ENCODE assay signal across 24 mouse cellular contexts in genomic region chr19:48001240-48001639, GRCm38 (mm10).
DNase-seq lines count a peak whose midpoint lies in the region; ATAC-seq lines count a peak whose summit lies in the region.
"Had no signal": no experiment of that assay in that cellular context is flagged by ENCODE, and none has a peak within 500 bp of the region (broad histone marks: within the 10 kb centered on the region; RNA-seq: fewer than 3 reads in every experiment).

No protein-coding gene starts in this region.

- no peak overlapping the region for H3K9ac ChIP-seq in forebrain, embryonic 14.5 days (ENCODE audit: low read length)
- no peak overlapping the region for H3K9ac ChIP-seq in forebrain, embryonic 11.5 days (ENCODE audit: low read length)
- H3K9ac ChIP-seq in lung, embryonic 15.5 days, result no peak overlapping the region
- H3K9ac ChIP-seq in limb, embryonic 12.5 days (replicated peaks), result no peak overlapping the region
- H3K9ac ChIP-seq in kidney, embryonic 15.5 days, result no peak overlapping the region
- H3K9ac ChIP-seq in kidney, embryonic 16.5 days (replicated peaks; ENCODE audit: low read length), result no peak overlapping the region
- H3K9ac ChIP-seq: forebrain, embryonic 12.5 days; heart, embryonic 13.5 days; hindbrain, embryonic 14.5 days; neural tube, embryonic 15.5 days had no signal

- no peak overlapping the region for H3K4me2 ChIP-seq in forebrain, embryonic 14.5 days (ENCODE audit: low read length)
- no peak overlapping the region for H3K4me2 ChIP-seq in forebrain, embryonic 11.5 days (ENCODE audit: low read depth, low read length, severe bottlenecking)
- H3K4me2 ChIP-seq in lung, embryonic 15.5 days, result no peak overlapping the region
- H3K4me2 ChIP-seq in limb, embryonic 12.5 days, result peak overlapping the region; percentile 19; the same call in 1 of the 2 replicates
- H3K4me2 ChIP-seq in kidney, embryonic 15.5 days, result no peak overlapping the region
- no peak overlapping the region for H3K4me2 ChIP-seq in kidney, embryonic 16.5 days (replicated peaks; ENCODE audit: low read depth, low read length)
- H3K4me2 ChIP-seq: forebrain, embryonic 12.5 days; hindbrain, embryonic 14.5 days; neural tube, embryonic 15.5 days had no signal

- DNase-seq in forebrain, embryonic 14.5 days (ENCODE audit: low spot score), result peak; percentile 18
- no peak for DNase-seq in forebrain, embryonic 11.5 days (ENCODE audit: low spot score)
- no peak for DNase-seq in lung, postnatal 10 days
- DNase-seq: adrenal gland, postnatal 25 days; cerebellum, adult 11 months; cerebellum, adult 9-11 months; gastrocnemius, postnatal 10 days; heart, adult 18-20 months; heart, postnatal 14 days; kidney, adult 2 months; kidney, postnatal 36 days; layer of hippocampus, postnatal 36 days; thymus, adult 18-20 months; thymus, postnatal 4 days had no signal

- ATAC-seq in forebrain, embryonic 14.5 days, result no peak
- no peak for ATAC-seq in forebrain, embryonic 11.5 days (replicated peaks; ENCODE audit: low FRiP score)
- no peak for ATAC-seq in lung, embryonic 15.5 days (ENCODE audit: borderline replicate concordance, extremely low read depth, low FRiP score, low TSS enrichment)
- ATAC-seq in limb, embryonic 12.5 days (ENCODE audit: insufficient number of reproducible peaks, insufficient read depth, low FRiP score, low TSS enrichment, low read depth), result peak; percentile 90
- ATAC-seq in kidney, embryonic 15.5 days (replicated peaks; ENCODE audit: low FRiP score), result no peak
- no peak for ATAC-seq in kidney, embryonic 16.5 days (ENCODE audit: low FRiP score, low TSS enrichment)

- H3K4me3 ChIP-seq in forebrain, embryonic 14.5 days (ENCODE audit: low read depth, low read length), result no peak overlapping the region
- H3K4me3 ChIP-seq in forebrain, embryonic 11.5 days (ENCODE audit: low read depth, low read length), result no peak overlapping the region
- H3K4me3 ChIP-seq in lung, embryonic 15.5 days, result no peak overlapping the region
- H3K4me3 ChIP-seq in limb, embryonic 12.5 days (replicated peaks), result no peak overlapping the region
- no peak overlapping the region for H3K4me3 ChIP-seq in kidney, embryonic 15.5 days (replicated peaks)
- H3K4me3 ChIP-seq in kidney, embryonic 16.5 days (ENCODE audit: low read length), result no peak overlapping the region
- H3K4me3 ChIP-seq: forebrain, embryonic 12.5 days; heart, embryonic 13.5 days; midbrain, embryonic 10.5 days; neural tube, embryonic 15.5 days had no signal

- H3K36me3 ChIP-seq in forebrain, embryonic 14.5 days (ENCODE audit: control insufficient read depth, insufficient read depth, low read length), result no peaks in the 10 kb centered on the region
- H3K36me3 ChIP-seq in forebrain, embryonic 11.5 days (ENCODE audit: control insufficient read depth, insufficient read depth, low read length), result no peaks in the 10 kb centered on the region
- no peaks in the 10 kb centered on the region for H3K36me3 ChIP-seq in lung, embryonic 15.5 days
- H3K36me3 ChIP-seq in limb, embryonic 12.5 days, result no peaks in the 10 kb centered on the region
- H3K36me3 ChIP-seq in kidney, embryonic 15.5 days, result no peaks in the 10 kb centered on the region
- H3K36me3 ChIP-seq in kidney, embryonic 16.5 days (ENCODE audit: insufficient read depth, low read length), result no peaks in the 10 kb centered on the region
- H3K36me3 ChIP-seq: forebrain, embryonic 12.5 days; heart, embryonic 13.5 days; midbrain, embryonic 10.5 days; neural tube, embryonic 15.5 days had no signal

- H3K27ac ChIP-seq in forebrain, embryonic 14.5 days (ENCODE audit: low read depth, low read length), result no peak overlapping the region
- no peak overlapping the region for H3K27ac ChIP-seq in forebrain, embryonic 11.5 days (ENCODE audit: low read depth, low read length)
- H3K27ac ChIP-seq in lung, embryonic 15.5 days, result 0 out of 2 replicates have a peak overlapping the region, but pooled peaks have one; percentile 8
- H3K27ac ChIP-seq in limb, embryonic 12.5 days, result peak overlapping the region; percentile 91
- no peak overlapping the region for H3K27ac ChIP-seq in kidney, embryonic 15.5 days
- H3K27ac ChIP-seq in kidney, embryonic 16.5 days (ENCODE audit: low read length), result no peak overlapping the region
- H3K27ac ChIP-seq: forebrain, embryonic 12.5 days; heart, embryonic 13.5 days; hindbrain, embryonic 14.5 days; macrophage; midbrain, embryonic 10.5 days; neural tube, embryonic 15.5 days had no signal

- H3K27me3 ChIP-seq in forebrain, embryonic 14.5 days (replicated peaks; ENCODE audit: control insufficient read depth, insufficient read depth, low read length), result no peaks in the 10 kb centered on the region
- H3K27me3 ChIP-seq in forebrain, embryonic 11.5 days (ENCODE audit: control insufficient read depth, insufficient read depth, low read length), result no peaks in the 10 kb centered on the region
- H3K27me3 ChIP-seq in lung, embryonic 15.5 days, result no peaks in the 10 kb centered on the region
- no peaks in the 10 kb centered on the region for H3K27me3 ChIP-seq in limb, embryonic 12.5 days
- H3K27me3 ChIP-seq in kidney, embryonic 15.5 days, result no peaks in the 10 kb centered on the region
- H3K27me3 ChIP-seq in kidney, embryonic 16.5 days (ENCODE audit: insufficient read depth, low read length), result no peaks in the 10 kb centered on the region
- H3K27me3 ChIP-seq: forebrain, embryonic 12.5 days; neural tube, embryonic 15.5 days had no signal

- no peaks in the 10 kb centered on the region for H3K4me1 ChIP-seq in forebrain, embryonic 14.5 days (ENCODE audit: control insufficient read depth, insufficient read depth, low read length)
- no peaks in the 10 kb centered on the region for H3K4me1 ChIP-seq in forebrain, embryonic 11.5 days (replicated peaks; ENCODE audit: control insufficient read depth, insufficient read depth, low read length)
- H3K4me1 ChIP-seq in lung, embryonic 15.5 days, result peaks cover 5% of the 10 kb centered on the region; the same call in 1 of the 2 replicates
- peaks cover 39% of the 10 kb centered on the region for H3K4me1 ChIP-seq in limb, embryonic 12.5 days (replicated peaks)
- H3K4me1 ChIP-seq in kidney, embryonic 15.5 days, result no peaks in the 10 kb centered on the region
- H3K4me1 ChIP-seq in kidney, embryonic 16.5 days (ENCODE audit: insufficient read depth, low read length), result 0 out of 2 replicates have a peak, but pooled peaks cover 2% of the 10 kb centered on the region
- H3K4me1 ChIP-seq: midbrain, embryonic 10.5 days had no signal

- no peaks in the 10 kb centered on the region for H3K9me3 ChIP-seq in forebrain, embryonic 14.5 days (replicated peaks; ENCODE audit: control insufficient read depth, low read length)
- no peaks in the 10 kb centered on the region for H3K9me3 ChIP-seq in forebrain, embryonic 11.5 days (ENCODE audit: control insufficient read depth, low read length)
- H3K9me3 ChIP-seq in lung, embryonic 15.5 days, result no peaks in the 10 kb centered on the region
- no peaks in the 10 kb centered on the region for H3K9me3 ChIP-seq in limb, embryonic 12.5 days
- no peaks in the 10 kb centered on the region for H3K9me3 ChIP-seq in kidney, embryonic 15.5 days (replicated peaks)
- no peaks in the 10 kb centered on the region for H3K9me3 ChIP-seq in kidney, embryonic 16.5 days (ENCODE audit: low read length)
- H3K9me3 ChIP-seq: forebrain, embryonic 12.5 days; heart, embryonic 13.5 days; midbrain, embryonic 10.5 days; neural tube, embryonic 15.5 days had no signal

- WGBS in forebrain, embryonic 14.5 days, result 71% methylated on average over 13 of the region's 13 CpGs
- 82% methylated on average over 13 of the region's 13 CpGs for WGBS in forebrain, embryonic 11.5 days
- WGBS in lung, embryonic 15.5 days, result 80% methylated on average over 13 of the region's 13 CpGs
- 62% methylated on average over 13 of the region's 13 CpGs for WGBS in limb, embryonic 12.5 days
- WGBS in kidney, embryonic 15.5 days, result 87% methylated on average over 13 of the region's 13 CpGs
- 89% methylated on average over 13 of the region's 13 CpGs for WGBS in kidney, embryonic 16.5 days

Comparison
In these comparisons a context has a peak if more than half of its experiments do, and no peak if none do; other contexts are left out.
1. H3K27ac ChIP-seq: peak in lung, embryonic 15.5 days (single experiment) and limb, embryonic 12.5 days (single experiment); none in forebrain, embryonic 14.5 days (single experiment), forebrain, embryonic 11.5 days (single experiment), kidney, embryonic 15.5 days (single experiment) and kidney, embryonic 16.5 days (single experiment).